Mouse (Mus musculus): ENCODE results near the gene Dlg4. TPM values are rescaled to one million over a fixed set of nuclear protein-coding genes. Genes with fewer than 3 reads are reported as not detected.
"Not testable (repeated sequence)": the region's sequence is repeated elsewhere in the genome, so short reads cannot be mapped to it uniquely, and the experiment has no call there.

Gene Dlg4
- total RNA-seq, 2 experiments from 2014 or later, result 4.9 to 6.5 TPM

DNA sequence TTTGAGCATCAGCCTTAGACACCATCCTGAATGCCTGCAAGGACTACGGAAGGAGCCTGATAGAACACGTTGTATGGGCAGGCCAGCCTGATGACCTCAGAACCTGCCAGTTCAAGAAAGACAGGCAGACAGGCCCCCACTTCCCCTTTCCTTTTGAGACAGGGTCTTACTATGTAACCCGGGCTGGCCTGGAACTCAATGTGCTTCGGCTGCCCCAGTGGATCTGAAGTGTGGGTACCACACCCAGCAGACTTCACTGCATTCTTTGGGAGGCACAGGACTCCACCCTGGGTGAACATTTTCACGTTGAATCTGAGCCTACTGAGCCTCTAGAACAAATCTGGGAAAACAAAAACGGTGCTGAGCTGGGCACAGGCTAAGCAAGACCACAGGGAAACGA is 21.4 kb downstream of the Dlg4 start:
- no peak for DNase-seq

DNA sequence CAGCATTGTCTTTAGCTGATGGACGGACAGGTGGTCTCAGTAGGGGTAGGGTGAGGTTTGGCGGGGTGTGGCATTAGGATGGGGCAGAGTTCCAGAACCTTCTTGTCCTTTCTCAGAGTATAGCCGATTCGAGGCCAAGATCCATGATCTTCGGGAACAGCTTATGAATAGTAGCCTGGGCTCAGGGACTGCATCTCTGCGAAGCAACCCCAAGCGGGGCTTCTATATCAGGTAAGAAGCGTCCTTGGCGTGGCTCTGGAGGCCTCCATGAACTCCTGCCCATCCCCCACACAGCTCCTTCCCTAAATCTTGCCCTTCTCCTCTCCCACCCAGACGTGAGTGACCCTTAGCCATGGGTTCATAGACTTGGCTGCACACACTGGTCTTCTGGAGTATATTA is 22.9 kb downstream of the Dlg4 start:
- intact Hi-C loops (cut with DNase I), result no loop called here
- DNase-seq, result no peak

More for the DNA sequence above, 21.4 kb downstream of the Dlg4 start:
- intact Hi-C loops (cut with DNase I), result no loop called here

DNA sequence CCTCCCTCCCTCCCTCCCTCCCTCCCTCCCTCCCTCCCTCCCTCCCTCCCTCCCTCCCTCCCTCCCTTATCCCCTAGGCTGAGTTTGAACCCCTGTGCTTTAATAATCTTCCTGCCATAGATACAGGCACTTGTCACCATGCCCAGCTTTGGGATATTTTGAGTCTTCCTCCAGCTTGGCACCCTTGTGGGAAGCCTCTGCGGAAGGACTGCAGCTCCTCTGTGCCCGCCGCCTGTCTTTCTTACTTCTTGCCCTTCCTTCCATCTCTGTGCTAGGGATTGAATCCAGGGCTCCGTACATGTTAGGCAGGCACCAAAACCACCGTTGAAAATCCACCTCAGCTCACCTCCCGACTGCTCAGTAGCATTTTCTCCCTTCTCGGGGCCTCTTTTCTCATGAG is 23.4 kb downstream of the Dlg4 start:
- intact Hi-C loops (cut with DNase I), result no loop called here
- DNase-seq, result no peak

DNA sequence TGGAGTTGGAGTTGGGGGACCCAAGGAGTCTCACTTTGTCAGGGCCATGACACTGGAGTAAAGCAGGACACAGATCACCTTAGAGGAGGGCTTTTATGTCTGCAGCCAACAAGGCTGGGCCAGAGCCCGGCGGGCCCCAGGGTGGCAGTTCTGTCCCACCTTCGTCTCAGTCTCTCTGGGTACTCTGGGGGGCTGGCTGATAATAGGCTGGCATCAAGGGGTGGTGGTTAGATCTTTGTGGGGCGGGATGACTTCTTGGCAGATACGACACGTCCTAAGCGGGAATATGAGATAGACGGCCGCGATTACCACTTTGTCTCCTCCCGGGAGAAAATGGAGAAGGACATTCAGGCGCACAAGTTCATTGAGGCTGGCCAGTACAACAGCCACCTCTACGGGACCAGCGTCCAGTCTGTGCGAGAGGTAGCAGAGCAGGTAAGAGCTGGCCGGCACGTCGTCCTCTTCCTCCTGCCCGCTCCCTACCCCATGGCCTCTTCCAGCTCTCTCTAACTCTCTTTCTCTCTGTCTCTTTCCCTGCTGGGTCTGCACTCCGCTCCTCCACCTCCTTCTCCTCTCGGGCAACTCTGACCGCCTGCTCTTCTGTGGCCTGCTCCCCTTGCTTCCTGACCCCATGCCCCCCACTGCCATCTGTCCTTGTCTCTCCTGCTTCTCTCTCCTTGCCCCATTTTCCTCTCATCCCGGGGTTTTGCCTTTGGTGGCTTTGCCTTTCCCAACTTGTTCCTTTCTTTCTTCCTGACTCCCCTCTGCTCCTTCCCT is 25.8 kb downstream of the Dlg4 start:
- DNase-seq, result no peak
- intact Hi-C loops (cut with DNase I), result no loop called here

DNA sequence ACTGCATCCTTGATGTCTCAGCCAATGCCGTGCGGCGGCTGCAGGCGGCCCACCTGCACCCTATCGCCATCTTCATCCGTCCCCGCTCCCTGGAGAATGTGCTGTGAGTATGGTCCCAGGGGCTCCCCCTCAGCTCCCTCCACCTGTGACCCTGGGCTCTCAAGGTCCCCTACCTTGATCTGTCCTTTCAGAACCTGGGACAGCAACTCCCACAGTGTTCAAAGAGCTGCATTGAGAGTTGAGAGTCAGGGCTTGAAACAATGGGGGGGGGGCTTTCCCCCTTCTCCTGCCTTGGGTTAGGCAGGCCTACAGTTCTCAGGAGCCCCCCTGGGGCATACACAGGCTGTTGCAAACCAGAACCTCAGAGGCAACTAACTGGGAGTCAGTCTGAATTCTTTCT is 26.9 kb downstream of the Dlg4 start:
- intact Hi-C loops (cut with DNase I), result no loop called here

DNA sequence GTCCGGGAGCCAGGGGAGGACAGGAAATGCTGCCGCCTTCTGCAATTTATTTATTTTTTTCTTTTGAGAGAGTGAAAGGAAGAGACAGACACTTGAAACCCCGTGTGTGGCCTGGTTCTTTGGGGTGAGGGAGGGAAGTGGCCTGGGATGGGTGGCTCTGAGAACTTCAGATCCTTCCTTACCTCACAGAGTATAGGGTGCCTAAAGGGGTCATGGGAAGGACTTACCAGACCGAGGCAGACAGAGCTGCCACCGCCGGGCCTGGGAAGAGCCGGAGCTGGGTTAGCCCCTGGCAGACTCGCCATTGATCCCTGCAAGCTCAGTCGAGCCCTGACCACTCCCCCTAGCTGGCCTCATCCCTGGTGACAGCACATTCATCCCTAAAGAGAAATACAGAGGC is 28.7 kb downstream of the Dlg4 start:
- intact Hi-C loops (cut with DNase I), result no loop called here
- DNase-seq, result no peak

More for the DNA sequence above, 26.9 kb downstream of the Dlg4 start:
- DNase-seq, result no peak

DNA sequence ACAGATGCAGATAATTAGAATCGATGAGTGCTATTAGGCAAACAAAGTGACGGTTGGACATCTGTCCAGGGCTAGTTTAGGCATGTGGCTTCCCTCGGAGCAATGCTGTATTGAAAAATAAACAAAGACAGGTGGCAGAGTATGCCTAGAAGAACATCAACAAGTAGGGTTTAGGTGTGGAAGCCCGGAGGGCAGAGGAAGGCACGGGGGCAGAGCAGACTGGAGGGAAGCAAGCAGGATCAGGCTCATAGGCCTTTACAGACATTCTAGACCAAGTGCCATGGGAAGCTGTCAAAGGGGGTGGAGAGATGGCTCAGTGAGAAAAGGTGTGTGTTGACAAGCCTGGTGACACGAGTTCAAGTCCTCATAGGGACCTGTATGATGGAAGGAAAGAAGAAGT is 32.6 kb downstream of the Dlg4 start:
- intact Hi-C loops (cut with DNase I), result no loop called here
- no peak for DNase-seq

DNA sequence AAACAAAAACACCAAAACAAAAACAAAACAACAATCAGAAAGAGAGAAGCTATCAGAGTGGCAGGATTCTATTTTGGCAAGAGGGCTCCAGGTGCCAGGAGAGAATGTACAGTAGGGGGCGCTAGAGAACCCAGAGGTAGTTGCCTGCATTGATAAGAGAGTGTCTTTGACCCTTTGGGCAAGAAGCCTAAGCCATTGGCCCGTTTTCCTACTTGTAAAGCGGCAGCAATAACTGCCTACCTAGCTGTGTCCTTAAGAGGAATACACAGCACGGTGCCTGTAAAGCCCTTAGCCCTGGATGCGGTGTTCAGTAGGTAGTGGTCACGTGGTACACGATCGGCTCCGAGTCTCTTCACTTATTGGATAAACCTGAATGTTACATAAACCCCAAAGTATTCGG is 33.1 kb downstream of the Dlg4 start:
- no peak for DNase-seq
- intact Hi-C loops (cut with DNase I), result no loop called here

DNA sequence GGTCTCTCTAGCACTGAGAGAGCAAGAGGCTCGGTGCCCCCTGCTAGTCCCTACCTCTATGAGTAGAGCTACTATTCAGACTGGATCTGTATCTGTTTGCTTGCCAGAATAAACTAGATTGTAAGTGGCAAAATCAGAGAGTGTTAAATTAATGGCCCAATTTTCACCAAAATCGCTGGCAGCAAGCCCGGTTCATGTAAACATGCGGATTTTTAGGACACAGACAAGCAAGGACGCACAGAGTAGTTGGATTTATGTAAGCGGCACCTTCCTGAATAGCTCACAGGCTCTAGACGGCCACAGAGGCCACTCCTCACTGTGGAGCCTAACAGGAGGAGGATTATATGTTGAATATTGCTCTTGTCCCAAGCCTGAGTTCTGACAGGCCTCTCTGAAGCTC is 36.4 kb downstream of the Dlg4 start:
- intact Hi-C loops (cut with DNase I), result no loop called here

DNA sequence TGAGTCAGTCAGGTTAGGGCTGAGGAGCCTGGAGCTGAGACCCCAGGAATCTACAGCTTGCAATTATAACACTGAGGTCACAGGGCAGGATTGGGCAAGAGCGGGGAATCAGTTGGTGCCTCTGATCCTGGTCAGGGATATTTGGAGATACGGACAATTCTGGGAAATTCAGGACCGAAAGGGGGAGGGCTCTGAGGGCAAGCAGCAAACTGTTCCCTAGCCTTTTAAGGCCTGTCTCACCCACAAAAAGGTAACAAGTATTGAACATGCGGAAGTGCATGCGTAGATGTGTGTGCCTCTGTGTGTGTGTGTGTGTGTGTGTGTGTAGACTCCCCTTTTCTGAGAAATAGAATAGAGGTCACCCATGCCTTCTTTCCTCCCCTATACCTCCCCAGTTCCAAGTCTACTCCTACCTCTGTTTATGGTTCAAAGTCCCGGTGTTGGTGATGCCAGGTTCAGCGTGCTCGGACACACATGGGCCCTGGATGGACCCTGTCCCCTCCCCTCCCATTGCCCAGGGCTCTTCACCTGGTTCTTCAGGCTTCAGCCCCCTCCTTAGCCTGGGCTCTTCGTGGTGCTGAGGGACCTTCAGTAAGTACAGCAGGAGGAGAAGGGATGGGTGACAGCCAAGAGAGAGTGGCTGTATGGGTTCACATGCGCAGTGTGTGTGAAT is 37.3 kb downstream of the Dlg4 start, which contains the start of gene Asgr1:
Gene Asgr1 (plus strand): TSS at position 188 of the 673 bp plus-strand sequence.
- intact Hi-C loops (cut with DNase I), result no loop called here

More for the DNA sequence above, 36.4 kb downstream of the Dlg4 start:
- no peak for DNase-seq

DNA sequence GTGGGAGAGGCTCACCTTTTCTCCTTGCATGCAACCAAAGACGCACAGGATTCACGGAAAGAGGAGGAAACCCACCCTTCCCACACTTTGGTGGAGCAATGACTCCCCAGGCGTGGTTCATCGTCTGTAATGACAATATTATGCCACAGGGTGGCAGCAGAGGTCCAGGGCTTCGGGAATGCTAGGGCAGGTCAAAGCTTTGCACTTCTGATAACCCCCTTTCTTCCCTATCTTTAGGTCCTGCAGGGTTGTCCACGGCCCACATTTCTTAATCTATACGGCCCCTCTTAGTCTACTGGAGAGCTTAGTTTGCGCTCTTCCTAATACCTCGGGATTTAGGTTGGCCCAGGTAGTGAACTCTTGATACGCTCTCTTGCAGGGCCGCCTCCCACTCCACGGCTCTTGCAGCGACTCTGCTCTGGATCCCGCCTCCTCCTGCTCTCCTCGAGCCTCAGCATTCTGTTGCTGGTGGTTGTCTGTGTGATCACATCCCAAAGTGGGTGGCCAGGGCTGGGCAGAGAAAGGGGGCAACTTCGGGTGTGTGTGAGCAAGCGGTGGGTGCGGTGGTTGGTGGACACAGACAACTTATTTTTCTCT is 39.0 kb downstream of the Dlg4 start:
- DNase-seq, result peak; percentile 59 to 64
- intact Hi-C loops (cut with DNase I), result loop anchor here (5.0 kb wide), 1 partner anchor 157 kb away; the partner anchor contains the start of gene Slc16a11

More for the DNA sequence above, 37.3 kb downstream of the Dlg4 start, which contains the start of gene Asgr1:
- no peak for DNase-seq

DNA sequence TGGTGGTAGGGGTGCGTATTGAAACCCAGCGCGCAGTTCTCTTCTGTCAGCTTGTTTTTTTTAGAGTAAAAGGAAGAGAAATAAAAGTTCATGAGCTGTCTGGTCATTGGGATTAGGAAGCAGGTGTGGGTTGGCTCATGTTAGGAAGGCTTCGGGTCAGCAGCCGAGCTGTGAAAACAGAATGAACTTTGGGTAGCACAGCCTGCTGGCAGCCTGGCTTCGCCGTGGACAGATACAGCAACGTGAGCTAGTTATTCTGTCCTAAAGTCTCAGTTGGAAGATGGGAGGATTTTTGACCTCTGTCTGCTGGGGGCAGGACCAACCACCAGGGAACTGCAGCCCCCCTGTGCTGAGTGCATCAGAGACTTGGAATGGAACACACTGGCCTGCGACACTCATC is 41.1 kb downstream of the Dlg4 start:
- intact Hi-C loops (cut with DNase I), result loop anchor here (5.0 kb wide), 1 partner anchor 154 kb away; the partner anchor contains the start of gene Slc16a11
- no peak for DNase-seq

DNA sequence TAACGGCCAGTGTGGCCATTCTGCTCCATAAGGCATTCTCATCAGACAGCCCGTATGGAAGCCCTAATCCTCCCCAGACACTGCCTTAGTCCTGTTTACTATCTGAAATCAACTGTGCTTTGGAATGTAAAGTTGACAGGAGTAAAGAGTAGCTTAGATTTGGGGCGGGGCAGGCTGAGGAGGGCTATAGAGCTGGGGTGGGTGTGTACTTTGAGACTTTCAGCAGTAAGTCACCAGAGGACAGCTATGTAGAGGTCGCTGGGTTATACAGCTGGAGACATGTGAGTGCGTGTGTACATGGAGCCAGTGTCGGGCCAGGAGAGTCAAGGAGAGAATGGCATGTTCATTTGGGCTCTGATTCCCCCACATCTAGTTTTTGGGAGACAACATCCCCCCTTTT is 43.2 kb downstream of the Dlg4 start:
- intact Hi-C loops (cut with DNase I), result loop anchor here (5.0 kb wide), 1 partner anchor 152 kb away; the partner anchor contains the start of gene Slc16a11

DNA sequence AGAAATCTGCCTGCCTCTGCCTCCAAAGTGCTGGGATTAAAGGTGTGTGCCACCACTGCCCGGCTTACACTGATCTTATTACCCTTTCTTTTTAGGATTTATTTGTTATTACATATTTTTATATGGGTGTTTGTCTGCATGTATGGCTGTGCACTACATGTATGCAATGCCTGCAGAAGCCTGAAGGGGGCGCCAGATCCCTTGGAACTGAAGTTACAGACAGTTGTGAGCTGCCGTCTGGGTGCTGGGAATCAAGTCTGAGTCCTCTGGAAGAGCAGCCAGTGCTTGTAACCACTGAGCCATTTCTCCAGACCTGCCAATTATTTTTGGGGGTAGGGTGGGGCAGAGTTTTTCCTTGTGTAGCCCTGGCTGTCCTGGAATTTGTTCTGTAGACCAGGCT is 46.3 kb downstream of the Dlg4 start:
- intact Hi-C loops (cut with DNase I), result no loop called here
- no peak for DNase-seq

More for the DNA sequence above, 43.2 kb downstream of the Dlg4 start:
- no peak for DNase-seq

DNA sequence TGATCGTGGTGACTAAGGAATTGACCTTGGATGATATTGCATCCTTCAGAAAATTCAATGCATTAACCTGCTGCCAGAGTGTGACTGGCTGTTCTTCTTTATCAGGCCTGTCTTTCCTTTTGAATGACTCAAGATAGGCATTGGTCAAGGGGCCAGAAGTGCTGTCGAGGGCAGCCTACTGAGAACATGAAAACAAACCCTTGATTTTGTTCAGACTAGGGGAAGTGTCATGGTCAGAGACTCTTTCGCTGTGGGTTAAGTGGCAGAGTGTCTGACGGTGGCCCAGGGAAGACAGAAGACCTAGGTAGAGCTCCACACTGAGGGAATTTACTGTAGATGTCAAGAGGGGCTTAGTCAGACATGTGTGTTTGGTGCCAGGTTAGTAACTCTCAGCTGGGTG is 50.0 kb downstream of the Dlg4 start:
- intact Hi-C loops (cut with DNase I), result no loop called here
- no peak for DNase-seq

DNA sequence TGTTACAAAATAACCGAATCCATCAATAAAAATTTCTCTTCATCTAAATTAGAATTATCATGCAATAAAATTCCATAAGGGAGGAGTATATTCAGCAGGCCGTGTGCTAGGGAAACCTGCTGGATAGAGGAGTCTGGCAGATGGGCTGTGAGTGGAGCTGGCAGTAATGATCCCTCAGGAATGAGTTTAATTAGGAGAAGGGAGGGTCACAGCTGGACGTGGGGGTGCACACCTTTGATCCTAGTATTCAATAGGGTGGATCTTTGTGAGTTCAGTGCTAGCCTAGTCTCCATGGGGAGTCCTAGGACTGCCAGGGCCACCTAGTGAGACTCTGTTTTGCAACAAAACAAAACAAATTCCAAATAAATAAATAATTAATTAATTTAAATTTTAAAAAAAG is 51.5 kb downstream of the Dlg4 start:
- intact Hi-C loops (cut with DNase I), result no loop called here
- DNase-seq, result no peak

DNA sequence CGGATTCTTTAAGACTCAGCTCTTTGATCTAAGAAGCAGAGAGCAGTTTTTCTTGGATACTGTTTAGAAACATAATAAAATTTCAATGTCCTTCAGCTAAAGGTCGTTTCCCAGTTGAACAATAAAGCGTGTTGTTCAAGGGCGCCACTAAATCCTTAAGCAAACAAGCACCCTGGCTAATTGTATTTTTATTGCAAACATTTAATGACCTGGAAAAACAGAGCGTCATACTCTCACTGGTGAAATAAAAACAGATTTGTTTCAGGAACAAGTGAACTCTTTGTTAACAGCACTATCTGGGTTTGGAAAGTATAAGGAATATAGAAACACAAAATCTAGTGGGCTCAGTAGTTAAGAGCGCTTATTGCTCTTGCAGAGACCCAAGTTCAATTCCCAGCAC is 53.3 kb downstream of the Dlg4 start:
- intact Hi-C loops (cut with DNase I), result no loop called here
- no peak for DNase-seq

DNA sequence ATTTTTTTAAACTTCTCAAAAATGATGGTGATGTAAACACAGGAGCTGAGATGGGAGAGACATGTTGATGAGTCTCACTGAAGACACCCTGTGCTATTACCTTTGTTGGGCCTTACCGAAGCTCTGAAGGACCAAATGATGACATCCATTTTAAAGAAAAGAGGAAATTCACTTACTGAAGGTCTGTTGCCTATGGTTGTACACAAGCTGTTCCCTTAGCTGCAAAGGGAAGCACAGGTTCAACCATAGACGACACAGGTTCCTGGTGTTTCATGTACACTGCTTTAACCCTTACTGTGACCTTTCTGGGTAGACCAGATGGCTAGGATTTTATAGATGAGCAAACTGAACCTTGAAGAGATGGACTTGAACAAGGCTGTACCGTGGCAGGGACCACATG is 53.9 kb downstream of the Dlg4 start:
- DNase-seq; intact Hi-C loops (cut with DNase I): not testable (repeated sequence)

DNA sequence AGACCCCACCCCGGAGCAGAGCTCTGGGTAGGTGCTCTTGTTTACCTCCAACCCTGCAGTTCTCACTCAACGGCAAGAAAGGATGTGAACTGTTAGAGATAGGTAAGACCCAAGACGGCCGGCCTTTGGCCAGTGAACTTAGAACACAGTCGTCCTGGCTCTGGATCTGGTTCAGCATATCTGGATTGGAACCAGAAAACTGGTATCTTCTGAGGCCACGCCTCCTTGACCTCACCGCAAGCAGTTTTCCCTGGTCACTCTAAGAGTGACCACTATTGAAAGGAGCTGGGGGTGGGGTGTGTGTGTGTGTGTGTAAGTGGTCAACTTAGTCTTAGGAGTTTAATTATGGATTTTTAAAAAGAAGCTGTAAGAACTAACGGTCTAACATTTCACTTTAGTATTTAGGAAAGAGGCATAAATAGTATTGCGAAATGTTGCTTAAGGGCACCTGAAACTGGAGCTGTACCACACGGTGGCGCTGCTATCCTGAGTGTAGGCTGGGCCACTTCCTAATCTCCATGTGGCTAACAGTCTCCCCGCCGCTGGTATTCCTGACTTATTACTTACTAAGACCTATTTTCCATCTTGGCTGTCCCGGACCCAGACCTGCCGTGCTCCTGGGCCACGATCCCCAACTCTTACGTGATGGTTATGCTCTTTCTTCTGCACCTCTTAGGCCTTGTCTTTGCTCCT is 57.8 kb downstream of the Dlg4 start:
- intact Hi-C loops (cut with DNase I), result loop anchor here (2.0 kb wide), 2 partner anchors 126 to 138 kb away; partner anchors contain the start of gene Slc16a11
- DNase-seq, result peak; percentile 76 to 77

DNA sequence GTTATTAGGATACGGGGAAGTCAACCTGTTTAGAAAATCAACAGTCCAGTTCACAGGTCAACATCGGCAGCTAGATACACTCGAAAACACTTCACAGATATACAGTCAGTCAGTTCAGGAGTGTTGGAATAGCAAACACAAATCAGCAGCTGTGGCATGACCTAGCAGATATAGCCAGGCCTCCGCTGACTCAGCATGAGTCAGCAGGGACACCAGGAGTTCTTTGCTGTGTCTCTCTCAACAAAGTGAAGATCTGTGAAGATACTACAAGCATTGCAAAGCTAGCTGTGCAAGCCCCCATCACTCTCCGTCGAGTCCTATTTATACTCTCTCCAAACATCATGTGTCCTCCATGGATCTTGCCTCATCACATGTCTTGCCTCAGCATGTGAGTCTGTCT is 58.8 kb downstream of the Dlg4 start:
- no peak for DNase-seq
- intact Hi-C loops (cut with DNase I), result loop anchor here (2.0 kb wide), 2 partner anchors 125 to 137 kb away; partner anchors contain the start of gene Slc16a11

DNA sequence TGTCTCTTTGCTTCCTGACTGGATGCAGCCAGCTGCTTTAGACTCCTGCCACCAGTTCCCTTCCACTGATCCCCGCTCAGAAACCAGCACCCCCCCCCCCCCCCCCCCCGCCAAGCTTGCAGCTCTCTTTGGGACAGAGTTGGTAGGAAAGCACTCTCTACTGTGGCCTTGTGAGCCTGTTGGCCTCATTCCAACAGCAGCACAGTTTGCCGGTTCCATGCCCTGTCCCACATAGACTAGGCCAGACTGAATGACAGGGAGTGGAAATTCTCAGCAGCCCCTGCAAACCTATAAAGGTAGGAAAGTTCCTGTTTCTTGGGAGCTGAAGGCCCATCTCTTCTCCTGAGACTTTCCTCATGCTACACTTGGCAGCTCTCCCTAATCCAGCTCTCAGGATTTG is 60.7 kb downstream of the Dlg4 start:
- intact Hi-C loops (cut with DNase I), result no loop called here

More for the DNA sequence above, 60.7 kb downstream of the Dlg4 start:
- no peak for DNase-seq
